Mouse (Mus musculus) heart, adult 18-20 months (tissue): ENCODE results near the gene Cntn2. TPM values are rescaled to one million over a fixed set of nuclear protein-coding genes. Genes with fewer than 3 reads are reported as not detected.

ENCODE experiments used
- total RNA-seq, 2 experiments: library from RNA; stranded (reverse); gene quantifications; 2 replicates each; pipeline ENCODE4 v1.2.3; 2021

Gene Cntn2
- total RNA-seq, 2 experiments from 2014 or later = 3.1 to 4.0 TPM

Other genes starting within 250 kb of the Cntn2 start
- gene Klhdc8a, start 244.6 kb downstream of the Cntn2 start, total RNA-seq = 10 to 100 TPM; 16.7 to 25.6 TPM
- 1 to 10 TPM; 4.2 to 4.4 TPM for gene Nuak2, start 227.1 kb downstream of the Cntn2 start, total RNA-seq
- gene Tmcc2, start 152.0 kb downstream of the Cntn2 start, total RNA-seq = 10 to 100 TPM; 25.0 to 26.0 TPM
- gene Dstyk, start 125.7 kb downstream of the Cntn2 start, total RNA-seq = 10 to 100 TPM; 15.2 to 15.3 TPM
- 10 to 100 TPM; 25.1 to 27.6 TPM for gene Rbbp5, start 65.9 kb downstream of the Cntn2 start, total RNA-seq
- gene Tmem81, start 37.0 kb downstream of the Cntn2 start, total RNA-seq = 1 to 10 TPM; 1.5 TPM
- gene Nfasc, start 198.5 kb upstream of the Cntn2 start, total RNA-seq = under 1 TPM; 0.35 to 0.39 TPM